Comparison of ENCODE assay signal across 25 mouse cellular contexts in the genomic region with DNA sequence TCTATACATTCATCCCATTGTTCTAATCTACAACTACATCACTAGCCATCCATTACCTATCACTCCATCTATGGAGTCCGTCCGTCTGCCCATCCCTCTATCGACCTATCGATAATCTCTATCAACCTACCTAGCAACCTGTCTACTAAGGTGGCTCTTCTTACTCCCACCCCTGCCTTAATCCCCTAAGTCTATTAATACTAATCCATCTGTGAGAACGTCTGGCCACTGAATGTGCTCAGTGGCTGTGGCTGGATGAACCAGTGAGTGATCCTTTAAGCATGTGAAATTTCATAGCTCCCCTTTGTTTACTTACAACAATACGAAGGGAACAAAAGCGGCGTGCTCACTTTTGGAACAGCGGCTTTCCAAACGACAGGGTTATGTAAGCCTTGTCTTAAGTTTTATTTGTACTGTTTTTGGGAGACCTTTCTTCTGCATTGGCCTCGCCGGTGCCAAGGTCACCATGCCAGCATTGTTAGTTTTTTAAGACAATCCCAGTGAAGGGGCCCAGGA. TPM values are rescaled to one million over a fixed set of nuclear protein-coding genes. Genes with fewer than 3 reads are reported as not detected.
"Had no signal": no experiment of that assay in that cellular context is flagged by ENCODE, and none has a peak within 500 bp of the region (broad histone marks: within the 10 kb centered on the region; RNA-seq: fewer than 3 reads in every experiment).

No protein-coding gene starts in this region.

- DNase-seq: kidney, adult 18-20 months; kidney, adult 9 months; kidney, postnatal 14 days; kidney, postnatal 4 days; left cerebral cortex, postnatal 4 days; lung, embryonic 14.5 days; right cerebral cortex, postnatal 25 days; thymus, adult 2 months; thymus, postnatal 14 days; thymus, postnatal 4 days had no signal

- H3K36me3 ChIP-seq: limb, embryonic 12.5 days; limb, embryonic 15.5 days; liver, embryonic 15.5 days; midbrain, embryonic 12.5 days; midbrain, embryonic 15.5 days; neural tube, embryonic 12.5 days; neural tube, embryonic 15.5 days had no signal

- H3K9ac ChIP-seq: limb, embryonic 12.5 days; limb, embryonic 15.5 days; liver, embryonic 15.5 days; lung, embryonic 14.5 days; midbrain, embryonic 12.5 days; midbrain, embryonic 15.5 days; neural tube, embryonic 12.5 days; neural tube, embryonic 15.5 days had no signal

- H3K9me3 ChIP-seq: limb, embryonic 12.5 days; limb, embryonic 15.5 days; liver, embryonic 15.5 days; midbrain, embryonic 12.5 days; midbrain, embryonic 15.5 days; neural tube, embryonic 12.5 days; neural tube, embryonic 15.5 days had no signal

- H3K4me1 ChIP-seq: limb, embryonic 12.5 days; liver, embryonic 15.5 days; megakaryocyte, embryonic 14.5 days; midbrain, embryonic 12.5 days; midbrain, embryonic 15.5 days; neural tube, embryonic 12.5 days; neural tube, embryonic 15.5 days had no signal

- H3K4me3 ChIP-seq: limb, embryonic 12.5 days; limb, embryonic 15.5 days; liver, embryonic 15.5 days; megakaryocyte, embryonic 14.5 days; midbrain, embryonic 12.5 days; midbrain, embryonic 15.5 days; neural tube, embryonic 12.5 days; neural tube, embryonic 15.5 days had no signal

- H3K27me3 ChIP-seq: limb, embryonic 12.5 days; limb, embryonic 15.5 days; liver, embryonic 15.5 days; midbrain, embryonic 12.5 days; midbrain, embryonic 15.5 days; neural tube, embryonic 12.5 days; neural tube, embryonic 15.5 days had no signal

- H3K4me2 ChIP-seq: limb, embryonic 12.5 days; limb, embryonic 15.5 days; liver, embryonic 11.5 days; liver, embryonic 15.5 days; lung, embryonic 14.5 days; midbrain, embryonic 12.5 days; midbrain, embryonic 15.5 days; neural tube, embryonic 12.5 days; neural tube, embryonic 15.5 days had no signal

- H3K27ac ChIP-seq: limb, embryonic 12.5 days; limb, embryonic 15.5 days; liver, embryonic 15.5 days; midbrain, embryonic 12.5 days; midbrain, embryonic 15.5 days; neural tube, embryonic 12.5 days; neural tube, embryonic 15.5 days had no signal

- ATAC-seq: inflammation-experienced regulatory T-cells, adult 6 months; intestine, embryonic 16.5 days; lung, postnatal 0 days; midbrain, embryonic 15.5 days had no signal

RNA-seq across cellular contexts. Expression of gene Arhgap40, which starts 1.3 kb away (rescaled TPM):
- polyA plus RNA-seq: inflammation-experienced regulatory T-cells, adult 6 months; liver, embryonic 11.5 days; lung, embryonic 14.5 days; small intestine, adult 2 months; spleen, adult 2 months had no signal

RNA-seq across cellular contexts. Expression of gene Adig, which starts 11.5 kb away (rescaled TPM):
- polyA plus RNA-seq: inflammation-experienced regulatory T-cells, adult 6 months; intestine, embryonic 16.5 days; kidney, embryonic 16.5 days; limb, embryonic 12.5 days; liver, embryonic 11.5 days; liver, embryonic 15.5 days; midbrain, embryonic 12.5 days; midbrain, embryonic 15.5 days; neural tube, embryonic 12.5 days; neural tube, embryonic 15.5 days had no signal
